Mouse (Mus musculus) C2C12 (cell line): ENCODE measurements around the gene Tctex1d4. TPM values are rescaled to one million over a fixed set of nuclear protein-coding genes. Genes with fewer than 3 reads are reported as not detected.

Experiments
- H3K27me3 ChIP-seq: one replicate; pipeline ENCODE4 v1.6.1; 2011; ENCODE audit not compliant: control insufficient read depth, insufficient read depth, insufficient read length
- H3K36me3 ChIP-seq: one replicate; pipeline ENCODE4 v1.6.1; 2011; ENCODE audit not compliant: control insufficient read depth, insufficient read depth
- H3K4me3 ChIP-seq: one replicate; pipeline ENCODE4 v1.5.1; 2011; ENCODE audit warnings: mild to moderate bottlenecking, control low read depth; ENCODE audit not compliant: poor library complexity, insufficient read depth, severe bottlenecking
- H3K79me2 ChIP-seq: one replicate; pipeline ENCODE4 v1.6.1; 2011; ENCODE audit not compliant: control insufficient read depth, insufficient read depth
- H3K79me3 ChIP-seq: one replicate; pipeline ENCODE4 v1.6.1; 2011; ENCODE audit warnings: low read depth, control low read depth
- H3ac ChIP-seq: one replicate; pipeline ENCODE3; 2011; ENCODE audit warnings: low read depth; ENCODE audit not compliant: control insufficient read depth, insufficient read length
- CEBPB ChIP-seq: IDR thresholded peaks from one replicate; pipeline ENCODE4 v1.6.1; 2011; ENCODE audit warnings: low read depth, mild to moderate bottlenecking, control low read depth, moderate library complexity
- CTCF ChIP-seq: IDR thresholded peaks from one replicate; pipeline ENCODE4 v1.5.1; 2011; ENCODE audit not compliant: control insufficient read depth, insufficient read depth, insufficient read length
- FOSL1 ChIP-seq: IDR thresholded peaks from one replicate; pipeline ENCODE4 v1.8.0; 2011; ENCODE audit warnings: mild to moderate bottlenecking, low read length; ENCODE audit not compliant: poor library complexity, insufficient read depth, severe bottlenecking
- MAX ChIP-seq: IDR thresholded peaks from one replicate; pipeline ENCODE4 v1.6.1; 2011; ENCODE audit warnings: mild to moderate bottlenecking, control low read depth
- MYOD1 ChIP-seq: IDR thresholded peaks from one replicate; pipeline ENCODE4 v1.6.1; 2011; ENCODE audit warnings: low read depth; ENCODE audit not compliant: control insufficient read depth, insufficient read length
- MYOG ChIP-seq: IDR thresholded peaks from one replicate; pipeline ENCODE4 v1.6.1; 2011; ENCODE audit not compliant: control insufficient read depth, insufficient read length; ENCODE audit errors: extremely low read depth
- USF1 ChIP-seq: IDR thresholded peaks from one replicate; pipeline ENCODE4 v1.6.1; 2011; ENCODE audit warnings: low read depth, mild to moderate bottlenecking, control low read depth, moderate library complexity
- polyA plus RNA-seq: library from polyadenylated mRNA; unstranded; fragments of >200 nt; fragmentation: generic; extraction: Trizol; gene quantifications from one replicate; pipeline ENCODE4 v1.2.1, GENCODE M21; 2012; ENCODE audit warnings: missing spikeins

Gene Tctex1d4
- polyA plus RNA-seq, 1 experiment: 0.12 TPM

DNA sequence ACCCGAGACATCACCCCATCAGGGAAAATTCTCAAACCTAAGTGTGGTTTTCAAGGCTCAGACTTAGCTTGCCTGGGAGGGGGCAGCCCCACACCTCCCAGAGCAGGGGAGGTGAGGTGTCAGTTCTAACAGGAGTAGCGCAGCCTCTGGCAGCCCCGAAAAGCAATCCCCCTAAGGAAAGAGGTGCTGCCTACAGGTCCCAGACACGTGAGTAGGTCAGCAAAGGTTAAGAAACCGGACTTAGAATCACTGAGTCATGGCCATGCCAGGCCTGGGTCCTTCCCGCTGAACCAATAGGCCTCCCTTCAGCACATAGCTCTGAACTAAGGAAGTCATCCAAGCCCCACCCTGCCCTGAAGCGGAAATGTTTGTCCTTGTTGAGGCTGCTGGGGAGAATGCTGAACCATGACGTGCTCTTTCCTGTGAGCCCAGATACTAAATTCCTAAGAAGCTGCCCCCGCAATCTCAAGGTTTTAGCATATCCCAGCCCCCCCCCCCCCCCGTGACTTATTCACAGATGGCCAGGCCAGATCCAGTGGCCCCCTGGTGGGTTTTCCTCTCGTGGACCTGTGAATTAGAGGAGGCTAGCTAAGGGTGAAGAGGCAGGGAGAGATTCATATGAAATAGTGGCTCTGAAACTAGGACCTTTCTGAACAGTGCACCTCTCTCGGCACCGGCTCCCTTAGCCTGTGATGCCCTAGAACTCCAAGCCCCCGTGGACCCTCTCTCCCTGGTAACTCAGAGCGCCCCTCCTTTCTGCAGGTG, 502 bp upstream of the Tctex1d4 start:
- Histone ChIP-seq H3K79me3 (peaks cover 5% of the 10 kb centered on the region), H3K79me2 (peaks cover 19% of the 10 kb centered on the region), H3K4me3 (no peak overlapping the region), H3K36me3 (peaks cover 39% of the 10 kb centered on the region), H3ac (peak overlapping the region; percentile 49), H3K27me3 (no peaks in the 10 kb centered on the region)
- peak; percentile 60 for TF ChIP-seq USF1
- TF ChIP-seq MAX: peak; percentile 58
- TF ChIP-seq FOSL1: no peak

DNA sequence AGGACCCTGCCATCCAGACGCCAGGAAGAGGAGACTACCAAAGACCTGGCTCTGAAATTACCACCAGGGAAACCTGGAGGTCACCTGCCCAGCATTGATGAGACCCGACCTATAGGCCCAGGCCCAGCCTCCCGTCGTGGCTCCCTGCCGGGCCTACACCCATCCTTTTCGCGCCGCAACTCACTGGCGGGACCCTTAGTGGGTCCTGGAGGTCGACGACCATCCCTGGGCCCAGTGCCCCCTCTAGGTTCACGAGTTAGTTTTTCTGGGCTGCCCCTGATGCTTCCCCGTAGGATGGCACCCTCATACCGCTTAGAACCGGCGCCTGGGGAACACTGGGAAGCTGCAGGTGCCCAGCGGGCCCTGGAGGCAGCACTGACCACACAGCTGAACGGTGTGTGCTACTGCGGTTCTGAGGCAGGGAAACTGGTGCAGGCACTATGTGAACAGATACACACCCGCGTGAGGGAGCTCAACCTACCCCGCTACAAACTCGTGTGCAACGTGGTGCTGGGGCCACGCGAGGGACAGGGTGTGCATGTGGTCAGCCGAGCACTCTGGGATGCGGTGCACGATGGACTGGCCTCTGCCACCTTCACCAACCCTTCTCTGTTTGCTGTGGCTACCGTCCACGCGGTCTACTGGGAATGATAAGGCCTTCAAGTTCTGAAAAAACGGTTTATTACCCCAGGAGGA, 1.5 kb downstream of the Tctex1d4 start:
- H3K36me3 ChIP-seq: peaks cover 43% of the 10 kb centered on the region
- H3K4me3 ChIP-seq: no peak overlapping the region

DNA sequence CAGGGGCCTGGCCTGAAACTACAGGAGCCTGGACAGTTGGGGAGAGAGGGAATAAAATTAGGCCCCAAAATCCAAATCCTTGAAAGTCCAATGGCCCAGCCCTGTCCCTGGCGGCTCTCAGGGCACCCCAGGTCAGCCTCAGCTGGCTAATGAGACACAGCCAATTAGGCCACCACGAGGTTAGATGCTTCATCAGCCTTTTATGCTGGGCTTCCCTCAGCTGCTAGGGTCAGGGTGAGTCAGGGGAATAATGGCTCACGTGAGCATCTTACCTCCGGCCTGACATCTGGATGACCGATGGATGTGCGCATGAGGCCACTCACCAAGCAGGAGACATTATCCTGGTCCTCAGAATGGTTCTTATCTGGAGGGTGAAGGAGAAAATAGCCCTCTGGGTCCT, 4.2 kb downstream of the Tctex1d4 start:
- TF ChIP-seq USF1: peak; percentile 31
- TF ChIP-seq MYOG: no peak
- no peak for TF ChIP-seq CTCF
- TF ChIP-seq CEBPB: no peak
- TF ChIP-seq FOSL1: no peak
- TF ChIP-seq MAX: no peak
- peak; percentile 33 for TF ChIP-seq MYOD1
- peaks cover 39% of the 10 kb centered on the region for H3K36me3 ChIP-seq

More for the DNA sequence above, 1.5 kb downstream of the Tctex1d4 start:
- peaks cover 12% of the 10 kb centered on the region for H3K79me3 ChIP-seq
- TF ChIP-seq USF1 (no peak), MYOG (no peak), CEBPB (no peak), MAX (no peak), MYOD1 (no peak), FOSL1 (no peak), CTCF (no peak)
- H3K27me3 ChIP-seq: no peaks in the 10 kb centered on the region
- peaks cover 35% of the 10 kb centered on the region for H3K79me2 ChIP-seq
- no peak overlapping the region for H3ac ChIP-seq

DNA sequence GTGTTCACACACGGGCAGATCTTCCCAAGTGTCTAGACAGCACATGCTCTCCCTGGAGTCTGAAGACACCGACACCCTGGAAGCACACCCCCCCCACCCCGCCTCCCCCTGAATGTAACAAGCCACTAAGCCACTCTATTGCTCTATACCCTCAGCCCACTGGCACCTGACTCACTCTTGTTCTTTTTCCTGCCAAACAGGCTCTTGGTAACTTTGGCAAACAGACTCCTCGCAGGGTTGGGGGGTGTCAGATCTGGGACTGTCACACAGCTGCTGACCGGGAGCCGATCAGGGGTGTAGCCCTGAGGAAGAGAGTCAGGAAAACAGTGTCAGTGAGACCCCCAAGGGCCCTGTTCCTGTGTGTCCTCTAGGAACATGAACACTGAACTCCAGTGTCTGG, 4.6 kb downstream of the Tctex1d4 start:
- peaks cover 25% of the 10 kb centered on the region for H3K79me2 ChIP-seq
- H3K27me3 ChIP-seq: no peaks in the 10 kb centered on the region
- H3ac ChIP-seq: no peak overlapping the region
- H3K4me3 ChIP-seq: no peak overlapping the region
- H3K79me3 ChIP-seq: peaks cover 13% of the 10 kb centered on the region
- peaks cover 39% of the 10 kb centered on the region for H3K36me3 ChIP-seq
- TF ChIP-seq MAX: no peak
- no peak for TF ChIP-seq MYOD1
- TF ChIP-seq CTCF: no peak
- TF ChIP-seq USF1: no peak
- no peak for TF ChIP-seq FOSL1
- TF ChIP-seq MYOG: no peak
- no peak for TF ChIP-seq CEBPB

More for the DNA sequence above, 4.2 kb downstream of the Tctex1d4 start:
- no peak overlapping the region for H3ac ChIP-seq
- peaks cover 13% of the 10 kb centered on the region for H3K79me3 ChIP-seq
- H3K4me3 ChIP-seq: no peak overlapping the region
- no peaks in the 10 kb centered on the region for H3K27me3 ChIP-seq
- peaks cover 25% of the 10 kb centered on the region for H3K79me2 ChIP-seq

DNA sequence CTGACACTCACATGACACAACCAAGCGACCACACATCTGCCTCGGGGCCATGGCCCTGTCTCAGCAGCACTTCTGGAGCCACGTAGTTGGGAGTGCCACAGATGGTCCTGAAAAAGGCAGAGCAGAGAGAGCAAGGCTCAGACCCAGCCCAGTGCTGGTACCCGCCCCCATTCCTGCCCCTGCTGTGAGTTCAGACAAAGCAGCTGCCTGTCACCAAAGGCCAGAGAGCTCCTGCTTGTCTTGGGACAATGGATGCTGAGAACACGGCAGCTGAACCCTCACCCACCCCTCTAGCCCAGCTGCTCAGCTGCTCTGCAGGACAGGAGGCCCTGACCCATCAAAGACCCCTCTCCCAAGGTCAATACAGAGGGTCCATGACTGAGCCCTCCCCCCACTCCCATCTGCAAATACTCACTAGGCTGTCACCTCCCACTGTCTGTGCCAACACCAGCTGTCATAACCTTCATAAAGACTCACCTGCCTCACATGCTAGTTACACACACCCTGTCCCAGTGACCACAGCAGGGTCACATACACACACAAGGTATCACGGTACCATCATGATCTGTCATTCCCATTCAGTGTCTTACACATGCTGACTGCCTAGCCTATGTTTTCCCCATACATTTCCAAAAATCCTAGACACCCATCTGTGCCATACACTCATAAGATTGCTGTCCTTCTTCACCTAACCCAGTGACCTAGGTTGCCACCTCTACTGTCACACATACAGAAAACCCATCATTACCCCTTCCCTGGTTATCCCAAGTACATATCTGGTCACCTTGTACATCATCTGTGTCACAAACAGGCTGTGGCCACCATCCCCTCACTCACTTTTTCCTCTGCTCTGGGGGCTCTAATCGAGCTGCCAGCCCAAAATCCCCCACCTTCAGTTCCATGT, 5.5 kb downstream of the Tctex1d4 start:
- Histone ChIP-seq H3K79me3 (peaks cover 13% of the 10 kb centered on the region), H3ac (peak overlapping the region; percentile 97), H3K27me3 (no peaks in the 10 kb centered on the region), H3K79me2 (peaks cover 25% of the 10 kb centered on the region), H3K4me3 (peak overlapping the region; percentile 75), H3K36me3 (peaks cover 37% of the 10 kb centered on the region)
- peak; percentile 30 for TF ChIP-seq MYOD1
- no peak for TF ChIP-seq CEBPB
